Mouse (Mus musculus): ENCODE measurements around the gene Nlrc5.

- no peak for TF ChIP-seq POLR2A (IDR thresholded peaks at IDR 0.05; ENCODE audit: borderline replicate concordance, insufficient read depth, low read length)
- TF ChIP-seq CTCF (IDR thresholded peaks at IDR 0.05; ENCODE audit: borderline replicate concordance, insufficient read depth, low read depth, low read length): no peak
These were observed 48.5 kb upstream of the Nlrc5 start for GRCm38 (mm10) chr8:94385506-94386213.

Data from cerebellum, adult 2 months (tissue).